Mouse (Mus musculus) brain, embryonic 14.5 days (tissue): Measurements from ENCODE around the gene Plcb4. TPM values are rescaled to one million over a fixed set of nuclear protein-coding genes. Genes with fewer than 3 reads are reported as not detected.

ENCODE experiments used
- DNase-seq: peaks from one replicate; pipeline ENCODE4 v3.0.0-alpha.2; 2011; ENCODE audit warnings: low read depth
- CTCF ChIP-seq: fragments of 200-500 bp; IDR thresholded peaks from 2 replicates; pipeline ENCODE4 v1.5.1; 2012; ENCODE audit warnings: inconsistent platforms, mild to moderate bottlenecking, moderate library complexity, borderline replicate concordance; ENCODE audit not compliant: insufficient read depth, insufficient read length; ENCODE audit errors: extremely low read depth
- POLR2A ChIP-seq: fragments of 200-500 bp; IDR thresholded peaks from 2 replicates; pipeline ENCODE4 v1.6.1; 2012; ENCODE audit warnings: mild to moderate bottlenecking, inconsistent platforms, borderline replicate concordance; ENCODE audit not compliant: poor library complexity, insufficient read depth, insufficient read length, severe bottlenecking; ENCODE audit errors: extremely low read depth
- polyA plus RNA-seq: library from polyadenylated mRNA; depleted of rRNA; stranded (reverse); fragments of >200 nt; gene quantifications from 2 replicates; pipeline ENCODE4 v1.2.3, GENCODE M21; 2012; rRNA removed

Gene Plcb4
- polyA plus RNA-seq, result 22.7 and 40.1 TPM in 2 replicates

- DNase-seq, result peak; percentile 94
These were observed at the start of gene Plcb4 for GRCm38 (mm10) chr2:135658486-135659390. Gene Plcb4 (plus strand): TSS chr2:135659011.

GRCm38 (mm10) chr2:135614651-135615261, 44.1 kb upstream of the Plcb4 start:
- DNase-seq, result peak; percentile 68
- TF ChIP-seq POLR2A (no peak), CTCF (no peak)

More at GRCm38 (mm10) chr2:135658486-135659390, at the start of gene Plcb4:
- TF ChIP-seq CTCF, result no peak
- peak; percentile 80 for TF ChIP-seq POLR2A

GRCm38 (mm10) chr2:135616090-135616489, 42.7 kb upstream of the Plcb4 start:
- DNase-seq, result no peak
- no peak for TF ChIP-seq POLR2A
- no peak for TF ChIP-seq CTCF

GRCm38 (mm10) chr2:135618551-135618950, 40.3 kb upstream of the Plcb4 start:
- no peak for DNase-seq
- no peak for TF ChIP-seq POLR2A
- no peak for TF ChIP-seq CTCF

GRCm38 (mm10) chr2:135619956-135620355, 38.9 kb upstream of the Plcb4 start:
- peak; percentile 77 for DNase-seq
- TF ChIP-seq POLR2A (no peak), CTCF (no peak)

GRCm38 (mm10) chr2:135627821-135628220, 31.0 kb upstream of the Plcb4 start:
- DNase-seq, result no peak
- no peak for TF ChIP-seq POLR2A
- TF ChIP-seq CTCF, result no peak

- no peak for DNase-seq
- no peak for TF ChIP-seq POLR2A
- no peak for TF ChIP-seq CTCF
These were observed 21.6 kb upstream of the Plcb4 start for GRCm38 (mm10) chr2:135637227-135637626.

GRCm38 (mm10) chr2:135641002-135641401, 17.8 kb upstream of the Plcb4 start:
- DNase-seq, result no peak
- TF ChIP-seq CTCF (no peak), POLR2A (no peak)

- TF ChIP-seq CTCF (no peak), POLR2A (no peak)
- DNase-seq, result no peak
These were observed 17.2 kb upstream of the Plcb4 start for GRCm38 (mm10) chr2:135641636-135642035.

- no peak for TF ChIP-seq CTCF
- no peak for TF ChIP-seq POLR2A
- no peak for DNase-seq
These were observed 12.6 kb upstream of the Plcb4 start for GRCm38 (mm10) chr2:135646226-135646625.

- DNase-seq, result no peak
- TF ChIP-seq POLR2A, result no peak
- TF ChIP-seq CTCF, result no peak
These were observed 12.2 kb upstream of the Plcb4 start for GRCm38 (mm10) chr2:135646654-135647053.

GRCm38 (mm10) chr2:135647985-135648384, 10.8 kb upstream of the Plcb4 start:
- DNase-seq, result no peak
- TF ChIP-seq POLR2A (no peak), CTCF (no peak)

- DNase-seq, result no peak
- TF ChIP-seq CTCF (no peak), POLR2A (no peak)
These were observed 7.9 kb upstream of the Plcb4 start for GRCm38 (mm10) chr2:135650885-135651284.
